Mouse (Mus musculus): ENCODE results near the gene Tmem121. TPM values are rescaled to one million over a fixed set of nuclear protein-coding genes. Genes with fewer than 3 reads are reported as not detected.
"Not testable (repeated sequence)": the region's sequence is repeated elsewhere in the genome, so short reads cannot be mapped to it uniquely, and the experiment has no call there.

Gene Tmem121
- polyA plus RNA-seq, 1 experiment from 2014 or later: 5.6 TPM

- Histone ChIP-seq H3K4me2 (ENCODE audit: low read depth, low read length) (no peak overlapping the region), H3K27me3 (replicated peaks; ENCODE audit: control insufficient read depth, insufficient read depth, low read length) (no peaks in the 10 kb centered on the region), H3K4me1 (ENCODE audit: control insufficient read depth, insufficient read depth, low read length) (no peaks in the 10 kb centered on the region), H3K27ac (ENCODE audit: low read length) (no peak overlapping the region), H3K36me3 (ENCODE audit: control insufficient read depth, insufficient read depth, low read length) (no peaks in the 10 kb centered on the region), H3K9ac (ENCODE audit: low read depth, low read length) (no peak overlapping the region), H3K9me3 (ENCODE audit: control insufficient read depth, low read length) (no peaks in the 10 kb centered on the region), H3K4me3 (ENCODE audit: low read length) (no peak overlapping the region)
- WGBS: 87% methylated on average over 18 of the region's 18 CpGs
- ATAC-seq: peak; percentile 44; the same call in 1 of the 2 replicates
Observed at GRCm38 (mm10) chr12:113176960-113177725, 8.6 kb upstream of the Tmem121 start.

GRCm38 (mm10) chr12:113181020-113181419, 4.7 kb upstream of the Tmem121 start:
- Histone ChIP-seq H3K27me3 (replicated peaks; ENCODE audit: control insufficient read depth, insufficient read depth, low read length) (peaks cover 6% of the 10 kb centered on the region), H3K36me3 (ENCODE audit: control insufficient read depth, insufficient read depth, low read length) (no peaks in the 10 kb centered on the region), H3K27ac (ENCODE audit: low read length) (no peak overlapping the region), H3K4me3 (ENCODE audit: low read length) (no peak overlapping the region), H3K9ac (ENCODE audit: low read depth, low read length) (no peak overlapping the region), H3K9me3 (ENCODE audit: control insufficient read depth, low read length) (no peaks in the 10 kb centered on the region), H3K4me2 (ENCODE audit: low read depth, low read length) (no peak overlapping the region), H3K4me1 (ENCODE audit: control insufficient read depth, insufficient read depth, low read length) (peaks cover 8% of the 10 kb centered on the region)
- 49% methylated on average over 4 of the region's 4 CpGs for WGBS
- ATAC-seq: no peak

- H3K4me2 ChIP-seq (ENCODE audit: low read depth, low read length): no peak overlapping the region
- no peak overlapping the region for H3K9ac ChIP-seq (ENCODE audit: low read depth, low read length)
- H3K27me3 ChIP-seq (replicated peaks; ENCODE audit: control insufficient read depth, insufficient read depth, low read length): peaks cover 18% of the 10 kb centered on the region
- no peak for ATAC-seq
- 62% methylated on average over 5 of the region's 5 CpGs for WGBS
- no peaks in the 10 kb centered on the region for H3K9me3 ChIP-seq (ENCODE audit: control insufficient read depth, low read length)
- H3K4me1 ChIP-seq (ENCODE audit: control insufficient read depth, insufficient read depth, low read length): peaks cover 25% of the 10 kb centered on the region
- H3K36me3 ChIP-seq (ENCODE audit: control insufficient read depth, insufficient read depth, low read length): no peaks in the 10 kb centered on the region
- no peak overlapping the region for H3K4me3 ChIP-seq (ENCODE audit: low read length)
- no peak overlapping the region for H3K27ac ChIP-seq (ENCODE audit: low read length)
Observed at GRCm38 (mm10) chr12:113184945-113185344, 785 bp upstream of the Tmem121 start.

DNA sequence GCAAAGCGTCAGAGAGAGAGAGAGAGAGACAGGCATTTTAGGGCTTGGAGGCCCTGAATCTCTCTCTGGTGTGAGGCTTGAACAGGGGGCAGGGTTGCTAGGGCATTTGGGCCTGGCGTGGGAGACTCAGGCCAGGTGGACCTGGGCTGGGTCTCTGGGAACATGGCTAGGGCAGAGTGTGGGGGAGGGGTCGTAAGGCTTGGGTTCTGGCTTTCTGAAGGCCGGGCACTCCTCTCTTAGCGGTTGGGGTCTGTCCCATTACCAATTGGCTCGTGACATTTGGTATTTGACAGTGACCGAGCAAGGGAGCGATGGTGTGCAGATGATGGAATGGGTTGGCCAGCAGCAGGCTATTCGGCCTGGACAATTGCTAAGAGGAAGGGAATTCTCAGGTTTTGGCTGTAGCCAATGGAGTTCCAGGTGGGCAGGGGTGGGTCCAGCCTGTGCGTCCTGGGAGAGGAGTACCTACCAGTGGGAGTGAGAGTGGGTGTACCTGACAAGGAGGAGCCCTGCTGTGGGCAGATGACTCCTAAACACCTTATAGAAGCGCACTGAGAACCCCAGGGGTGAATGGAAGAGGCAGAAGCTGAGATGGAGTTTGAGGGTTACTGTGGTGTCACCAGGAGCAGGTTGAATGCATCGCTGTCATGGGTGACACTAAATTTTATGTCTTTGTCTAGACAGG, 738 bp downstream of the Tmem121 start:
- 48% methylated on average over 12 of the region's 12 CpGs for WGBS
- peak overlapping the region; percentile 88 for H3K4me2 ChIP-seq (ENCODE audit: low read depth, low read length)
- peak overlapping the region; percentile 71 for H3K9ac ChIP-seq (ENCODE audit: low read depth, low read length)
- H3K27ac ChIP-seq (ENCODE audit: low read length): no peak overlapping the region
- ATAC-seq: no peak
- peak overlapping the region; percentile 61 for H3K4me3 ChIP-seq (ENCODE audit: low read length)
- no peaks in the 10 kb centered on the region for H3K36me3 ChIP-seq (ENCODE audit: control insufficient read depth, insufficient read depth, low read length)
- no peaks in the 10 kb centered on the region for H3K9me3 ChIP-seq (ENCODE audit: control insufficient read depth, low read length)
- peaks cover 25% of the 10 kb centered on the region for H3K4me1 ChIP-seq (ENCODE audit: control insufficient read depth, insufficient read depth, low read length)
- peaks cover 18% of the 10 kb centered on the region for H3K27me3 ChIP-seq (replicated peaks; ENCODE audit: control insufficient read depth, insufficient read depth, low read length)

GRCm38 (mm10) chr12:113187011-113187375, 1.3 kb downstream of the Tmem121 start:
- Histone ChIP-seq H3K4me2 (ENCODE audit: low read depth, low read length) (peak overlapping the region; percentile 90), H3K27ac (ENCODE audit: low read length) (no peak overlapping the region), H3K9ac (ENCODE audit: low read depth, low read length) (no peak overlapping the region), H3K27me3 (replicated peaks; ENCODE audit: control insufficient read depth, insufficient read depth, low read length) (peaks cover 18% of the 10 kb centered on the region), H3K9me3 (ENCODE audit: control insufficient read depth, low read length) (no peaks in the 10 kb centered on the region), H3K4me3 (ENCODE audit: low read length) (no peak overlapping the region; the same call in 1 of the 2 replicates), H3K4me1 (ENCODE audit: control insufficient read depth, insufficient read depth, low read length) (peaks cover 25% of the 10 kb centered on the region), H3K36me3 (ENCODE audit: control insufficient read depth, insufficient read depth, low read length) (no peaks in the 10 kb centered on the region)
- WGBS: 51% methylated on average over 4 of the region's 4 CpGs
- no peak for ATAC-seq

DNA sequence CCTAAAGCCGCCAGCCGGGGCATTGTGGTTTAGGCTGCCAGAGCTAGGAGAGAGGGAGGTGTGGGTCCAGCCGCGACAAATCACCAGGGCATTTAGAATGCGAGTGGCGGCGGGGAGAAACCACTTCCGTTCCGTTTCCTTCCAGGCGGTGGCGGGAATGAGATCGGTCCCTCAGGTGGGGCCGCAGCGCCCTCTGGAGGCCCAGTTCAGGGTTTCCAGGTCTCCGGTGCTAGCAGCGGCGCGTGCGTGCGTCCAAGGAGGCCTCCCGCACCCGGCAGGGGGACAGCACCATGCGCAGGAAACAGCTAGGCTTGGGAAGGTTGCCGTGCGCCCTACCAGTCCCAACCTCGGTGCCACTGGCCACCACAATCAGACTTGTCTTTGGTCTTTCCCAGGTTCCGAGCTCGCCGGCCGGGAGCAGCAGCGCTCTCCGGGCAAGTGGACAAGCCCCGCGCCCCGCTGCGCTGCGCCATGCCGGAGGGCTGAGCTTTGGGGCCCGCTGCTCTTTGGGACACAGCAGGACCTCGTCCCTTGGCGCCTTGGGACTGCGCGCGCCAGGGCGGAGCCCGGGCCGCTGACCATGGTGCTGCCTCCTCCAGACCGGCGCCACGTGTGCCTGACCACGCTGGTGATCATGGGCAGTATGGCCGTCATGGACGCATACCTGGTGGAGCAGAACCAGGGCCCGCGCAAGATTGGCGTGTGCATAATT, 2.0 kb downstream of the Tmem121 start:
- Histone ChIP-seq H3K4me1 (ENCODE audit: control insufficient read depth, insufficient read depth, low read length) (peaks cover 25% of the 10 kb centered on the region), H3K27ac (ENCODE audit: low read length) (no peak overlapping the region), H3K4me3 (ENCODE audit: low read length) (peak overlapping the region; percentile 49), H3K9me3 (ENCODE audit: control insufficient read depth, low read length) (no peaks in the 10 kb centered on the region), H3K4me2 (ENCODE audit: low read depth, low read length) (peak overlapping the region; percentile 90), H3K9ac (ENCODE audit: low read depth, low read length) (peak overlapping the region; percentile 58), H3K36me3 (ENCODE audit: control insufficient read depth, insufficient read depth, low read length) (no peaks in the 10 kb centered on the region), H3K27me3 (replicated peaks; ENCODE audit: control insufficient read depth, insufficient read depth, low read length) (peaks cover 18% of the 10 kb centered on the region)
- 4% methylated on average over 56 of the region's 56 CpGs for WGBS
- ATAC-seq: peak; percentile 79

DNA sequence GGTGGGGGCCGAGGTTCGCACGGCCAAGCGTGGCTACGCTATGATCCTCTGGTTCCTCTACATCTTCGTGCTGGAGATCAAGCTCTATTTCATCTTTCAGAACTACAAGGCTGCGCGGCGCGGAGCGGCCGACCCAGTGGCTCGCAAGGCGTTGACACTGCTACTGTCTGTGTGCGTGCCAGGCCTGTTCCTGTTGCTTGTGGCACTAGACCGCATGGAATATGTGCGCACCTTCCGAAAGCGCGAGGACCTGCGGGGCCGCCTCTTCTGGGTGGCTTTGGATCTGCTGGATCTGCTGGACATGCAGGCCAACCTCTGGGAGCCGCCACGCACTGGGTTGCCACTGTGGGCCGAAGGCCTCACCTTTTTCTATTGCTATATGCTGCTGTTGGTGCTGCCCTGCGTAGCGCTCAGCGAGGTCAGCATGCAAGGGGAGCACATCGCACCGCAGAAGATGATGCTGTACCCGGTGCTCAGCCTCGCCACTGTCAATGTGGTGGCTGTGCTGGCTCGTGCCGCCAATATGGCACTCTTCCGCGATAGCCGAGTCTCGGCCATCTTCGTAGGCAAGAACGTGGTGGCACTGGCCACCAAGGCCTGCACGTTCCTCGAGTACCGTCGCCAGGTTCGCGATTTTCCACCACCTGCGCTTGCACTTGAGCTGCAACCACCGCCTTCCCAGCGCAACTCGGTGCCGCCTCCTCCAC, 2.8 kb downstream of the Tmem121 start:
- 84% methylated on average over 51 of the region's 51 CpGs for WGBS
- H3K4me1 ChIP-seq (ENCODE audit: control insufficient read depth, insufficient read depth, low read length): peaks cover 25% of the 10 kb centered on the region
- no peak for ATAC-seq
- H3K4me2 ChIP-seq (ENCODE audit: low read depth, low read length): peak overlapping the region; percentile 90
- H3K9ac ChIP-seq (ENCODE audit: low read depth, low read length): no peak overlapping the region
- no peak overlapping the region for H3K4me3 ChIP-seq (ENCODE audit: low read length)
- H3K9me3 ChIP-seq (ENCODE audit: control insufficient read depth, low read length): no peaks in the 10 kb centered on the region
- no peak overlapping the region for H3K27ac ChIP-seq (ENCODE audit: low read length)
- H3K36me3 ChIP-seq (ENCODE audit: control insufficient read depth, insufficient read depth, low read length): no peaks in the 10 kb centered on the region
- peaks cover 18% of the 10 kb centered on the region for H3K27me3 ChIP-seq (replicated peaks; ENCODE audit: control insufficient read depth, insufficient read depth, low read length)

GRCm38 (mm10) chr12:113193423-113193822, 7.7 kb downstream of the Tmem121 start:
- ATAC-seq: no peak
- 52% methylated on average over 2 of the region's 2 CpGs for WGBS
- Histone ChIP-seq H3K9me3 (ENCODE audit: control insufficient read depth, low read length) (no peaks in the 10 kb centered on the region; the same call in 1 of the 2 replicates), H3K9ac (ENCODE audit: low read depth, low read length) (no peak overlapping the region), H3K36me3 (ENCODE audit: control insufficient read depth, insufficient read depth, low read length) (no peaks in the 10 kb centered on the region), H3K27ac (ENCODE audit: low read length) (no peak overlapping the region), H3K4me1 (ENCODE audit: control insufficient read depth, insufficient read depth, low read length) (no peaks in the 10 kb centered on the region), H3K4me3 (ENCODE audit: low read length) (no peak overlapping the region), H3K4me2 (ENCODE audit: low read depth, low read length) (no peak overlapping the region), H3K27me3 (replicated peaks; ENCODE audit: control insufficient read depth, insufficient read depth, low read length) (no peaks in the 10 kb centered on the region; the same call in 1 of the 2 replicates)

DNA sequence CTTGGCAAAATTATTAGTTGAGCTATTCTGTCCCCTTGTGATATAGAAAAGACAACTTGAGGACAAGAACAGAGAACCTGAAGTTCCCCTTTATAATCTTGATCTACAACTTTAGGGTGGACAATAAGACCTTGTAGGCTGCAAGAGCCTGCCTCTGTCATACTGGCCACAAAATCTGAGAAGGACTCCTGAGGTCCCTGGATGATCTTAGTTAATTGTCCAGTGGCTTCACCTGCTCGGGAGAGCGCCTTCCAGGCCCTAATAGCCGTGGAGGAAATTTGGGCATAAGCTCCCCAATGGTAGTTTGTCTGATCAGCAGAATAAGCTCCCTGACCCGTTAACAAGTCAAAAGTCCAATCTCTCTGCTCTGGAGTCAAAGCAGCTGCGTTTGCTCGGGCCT, 13.4 kb downstream of the Tmem121 start:
- H3K4me3 ChIP-seq (ENCODE audit: low read length); ATAC-seq; H3K36me3 ChIP-seq (ENCODE audit: control insufficient read depth, insufficient read depth, low read length); H3K27ac ChIP-seq (ENCODE audit: low read length); H3K4me1 ChIP-seq (ENCODE audit: control insufficient read depth, insufficient read depth, low read length); H3K9me3 ChIP-seq (ENCODE audit: control insufficient read depth, low read length); H3K9ac ChIP-seq (ENCODE audit: low read depth, low read length); H3K4me2 ChIP-seq (ENCODE audit: low read depth, low read length); H3K27me3 ChIP-seq (replicated peaks; ENCODE audit: control insufficient read depth, insufficient read depth, low read length): not testable (repeated sequence)
- WGBS: 87% methylated on average over 3 of the region's 6 CpGs

Data from intestine, embryonic 16.5 days (tissue).